Mouse (Mus musculus) ES-E14 (cell line): ENCODE measurements around the gene Paqr3. TPM values are rescaled to one million over a fixed set of nuclear protein-coding genes. Genes with fewer than 3 reads are reported as not detected.

ENCODE experiments used
- DNase-seq: peaks from one replicate; pipeline ENCODE4 v3.0.0-alpha.2; 2013; ENCODE audit warnings: low read depth, low spot score
- H3K27ac ChIP-seq: 2 replicates; pipeline ENCODE4 v1.5.1; 2012; ENCODE audit warnings: low read depth, mild to moderate bottlenecking, low read length, moderate library complexity, mixed read lengths; ENCODE audit not compliant: poor library complexity, insufficient read depth, severe bottlenecking
- H3K36me3 ChIP-seq: 2 replicates; pipeline ENCODE4 v1.6.1; 2012; ENCODE audit warnings: mild to moderate bottlenecking, low read length, moderate library complexity, mixed read lengths; ENCODE audit not compliant: control insufficient read depth, poor library complexity, insufficient read depth, severe bottlenecking
- H3K4me1 ChIP-seq, 2 experiments: fragments of 150-350 bp in 1 of 2; sonication (generic) in 1 of 2; 2 replicates each; pipeline ENCODE4 v1.6.1; 2012; ENCODE audit warnings: low read length in 2 of 2, mild to moderate bottlenecking in 1 of 2, mixed read lengths in 1 of 2; ENCODE audit not compliant: control insufficient read depth in 2 of 2, insufficient read depth in 2 of 2, poor library complexity in 1 of 2
- H3K4me3 ChIP-seq, 2 experiments: fragments of 150-350 bp in 1 of 2; sonication (generic) in 1 of 2; 2 replicates each; pipeline ENCODE4 v1.5.1; 2012; ENCODE audit warnings: low read length in 2 of 2, low read depth in 1 of 2, mild to moderate bottlenecking in 1 of 2, mixed read lengths in 1 of 2; ENCODE audit not compliant: insufficient read depth in 1 of 2, poor library complexity in 1 of 2, severe bottlenecking in 1 of 2
- H3K9ac ChIP-seq: 2 replicates; pipeline ENCODE4 v1.6.1; 2012; ENCODE audit warnings: low read depth, mild to moderate bottlenecking, low read length, mixed read lengths; ENCODE audit not compliant: poor library complexity, insufficient read depth, severe bottlenecking
- H3K9me3 ChIP-seq: fragments of 150-350 bp; sonication (generic); 2 replicates; pipeline ENCODE4 v1.6.1; 2012; ENCODE audit warnings: low read depth, mild to moderate bottlenecking, low read length; ENCODE audit not compliant: control insufficient read depth, insufficient read depth
- CHD2 ChIP-seq: IDR thresholded peaks from 2 replicates; pipeline ENCODE4 v1.6.1; 2014; ENCODE audit warnings: mild to moderate bottlenecking, low read depth, low read length, inconsistent platforms
- HCFC1 ChIP-seq: IDR thresholded peaks from 2 replicates; pipeline ENCODE4 v1.6.1; 2012; ENCODE audit warnings: low read length, inconsistent platforms, borderline replicate concordance; ENCODE audit not compliant: insufficient read depth
- MAFK ChIP-seq: IDR thresholded peaks from 2 replicates; pipeline ENCODE4 v1.6.1; 2014; ENCODE audit warnings: mild to moderate bottlenecking, low read depth, low read length, inconsistent platforms; ENCODE audit not compliant: insufficient read depth
- ZC3H11A ChIP-seq: IDR thresholded peaks from 2 replicates; pipeline ENCODE4 v1.6.1; 2012; ENCODE audit warnings: low read depth, mild to moderate bottlenecking, inconsistent platforms, low read length, borderline replicate concordance
- ZNF384 ChIP-seq: IDR thresholded peaks from 2 replicates; pipeline ENCODE4 v1.6.1; 2012; ENCODE audit warnings: low read depth, low read length, inconsistent platforms
- in situ Hi-C, 2 experiments: fragments of 600-800 bp; cut with MboI; formaldehyde crosslinking; loops; one replicate each; pipeline ENCODE4 v1.15.1; 2025; ENCODE audit warnings: low sequenced_read_pairs in 2 of 2, inconsistent platforms in 1 of 2; ENCODE audit not compliant: unreplicated experiment in 2 of 2
- total RNA-seq: library from RNA; depleted of rRNA; stranded (reverse); fragments of 300-350 nt; gene quantifications from 2 replicates; pipeline ENCODE4 v1.2.3, GENCODE M21; 2012

Gene Paqr3
- total RNA-seq, 1 experiment, result 10.0 TPM

GRCm38 (mm10) chr5:97076167-97076566 is 35.2 kb downstream of the Paqr3 start:
- TF ChIP-seq ZC3H11A (no peak), MAFK (no peak), HCFC1 (no peak), CHD2 (no peak)
- no peak overlapping the region for H3K27ac ChIP-seq
- DNase-seq, result no peak
- no peak overlapping the region for H3K4me3 ChIP-seq
- H3K9ac ChIP-seq, result no peak overlapping the region
- in situ Hi-C loops, result no loop called here
- no peaks in the 10 kb centered on the region for H3K4me1 ChIP-seq
- no peaks in the 10 kb centered on the region for H3K9me3 ChIP-seq
- no peaks in the 10 kb centered on the region for H3K36me3 ChIP-seq

GRCm38 (mm10) chr5:97075476-97076151 is 35.8 kb downstream of the Paqr3 start:
- TF ChIP-seq HCFC1, result no peak
- no peak for TF ChIP-seq ZNF384
- no peak for TF ChIP-seq CHD2
- TF ChIP-seq ZC3H11A, result no peak
- no peak for TF ChIP-seq MAFK
- H3K36me3 ChIP-seq, result no peaks in the 10 kb centered on the region
- no peak overlapping the region for H3K27ac ChIP-seq
- no peaks in the 10 kb centered on the region for H3K4me1 ChIP-seq
- no peak for DNase-seq
- H3K9me3 ChIP-seq, result no peaks in the 10 kb centered on the region
- no peak overlapping the region for H3K9ac ChIP-seq
- H3K4me3 ChIP-seq, result no peak overlapping the region
- in situ Hi-C loops, result no loop called here

GRCm38 (mm10) chr5:97065746-97066145 is 45.6 kb downstream of the Paqr3 start:
- Histone ChIP-seq H3K27ac (no peak overlapping the region), H3K9me3 (no peaks in the 10 kb centered on the region), H3K4me3 (no peak overlapping the region), H3K4me1 (no peaks in the 10 kb centered on the region), H3K36me3 (no peaks in the 10 kb centered on the region; the same call in 1 of the 2 replicates), H3K9ac (no peak overlapping the region)
- TF ChIP-seq HCFC1 (no peak), ZNF384 (no peak)
- in situ Hi-C loops, result loop anchor here in 1 of 2 experiments (25.0 kb wide), 1 partner anchor 203 kb away; no protein-coding TSS in a partner anchor
- DNase-seq, result no peak

- H3K9me3 ChIP-seq, result no peaks in the 10 kb centered on the region
- no peak overlapping the region for H3K9ac ChIP-seq
- peaks cover 1% of the 10 kb centered on the region; the same call in 1 of the 2 replicates for H3K36me3 ChIP-seq
- no peak overlapping the region for H3K27ac ChIP-seq
- no peak for DNase-seq
- H3K4me1 ChIP-seq, result no peaks in the 10 kb centered on the region
- TF ChIP-seq HCFC1 (no peak), ZNF384 (no peak), MAFK (no peak), CHD2 (no peak), ZC3H11A (no peak)
- no peak overlapping the region for H3K4me3 ChIP-seq
- in situ Hi-C loops, result loop anchor here in 1 of 2 experiments (25.0 kb wide), 1 partner anchor 200 kb away; no protein-coding TSS in a partner anchor
Observed at GRCm38 (mm10) chr5:97062041-97062440, 49.4 kb downstream of the Paqr3 start.
